Mouse (Mus musculus) liver, postnatal 0 days (tissue): ENCODE results near the gene Plekha8.

Experiments
- CTCF ChIP-seq: sonication (generic); IDR thresholded peaks from 2 replicates; pipeline ENCODE4 v1.5.1; 2016; ENCODE audit warnings: antibody characterized with exemption, low read depth
- EP300 ChIP-seq: IDR thresholded peaks from 2 replicates; pipeline ENCODE4 v1.6.1; 2016; ENCODE audit warnings: antibody characterized with exemption, low read depth, mild to moderate bottlenecking

GRCm38 (mm10) chr6:54639877-54640276 is 45.0 kb downstream of the Plekha8 start:
- TF ChIP-seq CTCF = no peak
- no peak for TF ChIP-seq EP300
